Mouse (Mus musculus) left cerebral cortex, adult 9 months (tissue): Measurements from ENCODE around the gene Ttll7.
A peak's percentile ranks its signal among the peaks of the same experiment; 100 is the strongest.

ENCODE experiments used
- DNase-seq, 2 experiments: peaks; one replicate each; pipeline ENCODE4 v3.0.0; 2022; ENCODE audit warnings: low spot score in 2 of 2

Ttll7 gene

DNA sequence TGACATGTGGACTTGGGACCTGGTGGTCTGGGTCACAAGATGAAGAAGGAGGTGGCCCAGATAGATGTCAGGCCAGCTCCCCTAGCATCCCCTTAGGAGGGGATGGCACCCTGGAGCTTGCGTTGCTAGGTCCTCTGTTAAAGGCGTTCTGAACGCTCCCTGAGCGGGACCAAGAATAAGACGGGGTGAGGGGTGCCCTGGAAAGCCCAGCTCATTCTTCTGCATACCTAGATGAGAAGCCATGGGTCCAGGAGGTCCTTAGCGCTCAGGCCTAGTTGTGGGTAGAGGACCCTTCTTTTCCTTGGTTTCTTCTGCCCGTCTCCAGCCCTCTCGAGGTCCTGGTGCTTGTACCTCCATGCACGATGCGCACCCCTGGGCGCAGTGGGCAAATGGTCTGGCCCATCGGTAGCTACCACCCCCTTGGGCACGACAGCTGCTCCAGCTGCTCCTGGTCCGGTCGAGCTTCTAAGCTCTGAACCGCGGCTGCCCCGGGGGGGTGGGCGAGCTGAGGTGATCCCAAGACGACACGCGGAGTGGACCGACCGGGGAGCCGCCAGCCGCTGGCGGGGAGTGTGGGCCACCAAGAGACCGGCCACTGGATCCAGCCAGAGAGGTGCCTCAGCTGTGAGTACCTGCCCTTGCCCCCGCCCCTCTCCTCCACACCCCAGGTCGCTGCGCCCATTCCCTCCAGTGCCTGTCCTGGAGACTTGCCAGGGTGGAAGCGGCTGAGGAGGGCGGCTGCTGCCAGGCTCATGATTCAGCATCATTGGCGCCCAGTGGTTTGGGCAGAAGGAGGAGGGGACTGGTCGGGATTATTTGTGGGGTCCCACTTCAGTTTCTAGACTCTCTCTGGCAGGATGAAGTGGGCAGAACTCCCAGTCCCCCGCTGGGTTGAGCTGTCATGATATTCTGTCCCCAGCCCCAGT, at the start of gene Ttll7:
Gene Ttll7 (plus strand): TSS at position 402 of the 926 bp plus-strand sequence.
- DNase-seq, result peak; percentile 68 to 90

- no peak for DNase-seq
Measured at GRCm38 (mm10) chr3:146812041-146812878, 39.9 kb upstream of the Ttll7 start.

DNA sequence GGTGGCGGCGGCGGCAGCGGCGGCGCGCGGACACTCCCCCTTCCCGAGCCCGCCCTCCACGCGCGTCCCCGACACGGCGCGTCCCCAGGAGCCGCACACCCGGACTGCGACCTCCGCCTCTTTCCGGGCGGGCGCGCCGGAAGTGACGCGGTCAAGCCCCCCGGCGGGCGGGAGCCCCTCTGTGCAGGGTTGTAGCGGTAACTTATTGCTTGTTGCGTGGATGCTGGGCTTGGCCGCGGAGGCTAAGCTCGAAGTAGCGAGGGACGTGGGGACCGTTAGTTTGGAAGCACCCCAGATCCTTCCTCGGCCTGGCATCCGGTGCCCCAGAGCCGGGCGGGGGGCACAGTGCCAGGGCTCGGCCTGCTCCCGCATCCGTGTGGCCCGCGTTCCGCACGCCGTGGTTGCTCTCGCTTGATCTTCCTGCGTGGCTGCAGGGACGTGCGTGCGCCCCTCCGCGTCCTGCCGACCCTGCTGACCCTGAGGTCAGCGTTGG, 39.2 kb upstream of the Ttll7 start, which contains the start of gene Prkacb:
Gene Prkacb (minus strand): TSS at position 90 of the 493 bp plus-strand sequence.
- DNase-seq, result peak; percentile 64 to 87

DNA sequence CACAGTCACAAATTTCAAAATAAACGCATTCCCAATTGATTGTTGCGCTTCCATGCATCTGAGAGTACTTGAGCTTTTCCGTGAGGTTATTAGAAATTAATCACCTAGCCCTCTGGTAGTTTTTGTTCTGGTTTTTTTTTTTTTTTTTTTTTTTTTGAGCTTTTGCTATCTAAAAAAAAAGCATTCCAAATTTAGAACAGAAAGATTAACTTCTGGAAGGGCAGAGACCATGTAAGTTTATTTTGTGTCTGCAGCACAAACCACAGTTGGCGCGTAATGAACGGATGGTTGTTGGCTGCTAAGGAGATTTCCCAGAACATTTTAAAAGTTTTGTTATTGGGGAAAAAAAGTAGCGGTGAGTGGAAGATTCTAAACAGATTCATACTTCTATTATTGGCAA, 38.5 kb upstream of the Ttll7 start:
- no peak for DNase-seq

DNA sequence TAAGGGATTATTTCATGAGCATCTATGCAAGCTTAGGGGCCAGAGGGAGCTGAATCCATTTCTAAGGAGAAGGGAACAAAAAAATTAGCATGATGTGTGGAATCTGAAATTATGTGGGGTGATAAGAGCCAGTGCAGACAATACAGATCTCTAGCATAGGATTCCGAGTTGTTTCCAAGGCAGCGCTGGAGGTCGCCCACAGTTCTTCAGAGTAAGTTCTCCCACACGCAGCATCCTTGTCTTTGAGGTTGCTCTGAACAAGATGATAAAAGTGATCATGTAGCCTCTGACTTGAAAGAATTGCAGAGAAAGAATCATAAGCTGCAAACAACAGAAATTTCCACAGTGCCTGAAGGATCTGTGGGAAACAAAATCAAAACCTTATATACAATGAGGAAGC, 31.4 kb upstream of the Ttll7 start:
- DNase-seq, result peak in 1 of 2 experiments; percentile 20

GRCm38 (mm10) chr3:146842766-146843165, 9.4 kb upstream of the Ttll7 start:
- no peak for DNase-seq

DNA sequence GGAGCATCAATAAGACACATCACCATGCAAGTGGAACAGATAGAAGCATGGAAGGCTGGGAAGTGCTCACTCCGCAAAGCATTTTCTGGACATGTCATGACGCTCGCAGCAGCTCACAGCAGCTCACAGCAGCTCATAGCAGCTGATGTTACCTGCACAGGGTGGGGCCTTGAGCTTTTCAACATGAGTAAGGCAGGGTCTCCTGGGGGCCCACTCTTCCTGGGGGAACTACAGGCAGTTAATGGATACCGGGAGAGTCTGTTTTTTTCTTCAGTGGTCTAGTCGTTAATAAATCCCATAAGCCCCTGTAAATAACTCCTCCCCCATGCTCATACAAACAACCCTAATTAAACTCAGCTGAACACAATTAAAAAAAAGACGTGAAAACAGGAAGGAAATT, 8.7 kb upstream of the Ttll7 start:
- no peak for DNase-seq

GRCm38 (mm10) chr3:146846237-146846636, 5.9 kb upstream of the Ttll7 start:
- DNase-seq, result no peak

- DNase-seq, result no peak
Measured at GRCm38 (mm10) chr3:146848112-146848511, 4.1 kb upstream of the Ttll7 start.

GRCm38 (mm10) chr3:146849360-146849759, 2.8 kb upstream of the Ttll7 start:
- no peak for DNase-seq

- DNase-seq, result no peak
Measured at GRCm38 (mm10) chr3:146854473-146855087, 2.4 kb downstream of the Ttll7 start.

GRCm38 (mm10) chr3:146857373-146857772, 5.2 kb downstream of the Ttll7 start:
- DNase-seq, result peak in 1 of 2 experiments; percentile 47

DNA sequence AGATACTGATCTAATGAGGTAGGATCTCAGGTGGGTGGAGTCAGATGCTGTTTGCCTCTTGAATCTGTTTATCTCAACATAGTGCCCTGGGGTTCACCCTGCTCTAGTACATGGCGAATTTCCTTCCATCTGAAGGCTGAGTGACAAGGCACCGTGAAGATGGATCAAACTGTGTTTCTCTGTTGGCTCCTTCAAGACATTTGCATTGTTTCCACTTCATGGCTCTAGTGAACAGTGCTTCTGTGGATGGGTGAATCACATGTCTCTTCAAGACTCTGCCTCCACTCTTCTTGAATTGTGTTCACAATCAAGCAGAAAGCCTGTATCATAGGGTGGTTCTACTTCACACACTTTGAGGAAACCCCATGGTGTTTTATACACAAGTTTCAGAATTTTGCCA, 8.1 kb downstream of the Ttll7 start:
- no peak for DNase-seq

DNA sequence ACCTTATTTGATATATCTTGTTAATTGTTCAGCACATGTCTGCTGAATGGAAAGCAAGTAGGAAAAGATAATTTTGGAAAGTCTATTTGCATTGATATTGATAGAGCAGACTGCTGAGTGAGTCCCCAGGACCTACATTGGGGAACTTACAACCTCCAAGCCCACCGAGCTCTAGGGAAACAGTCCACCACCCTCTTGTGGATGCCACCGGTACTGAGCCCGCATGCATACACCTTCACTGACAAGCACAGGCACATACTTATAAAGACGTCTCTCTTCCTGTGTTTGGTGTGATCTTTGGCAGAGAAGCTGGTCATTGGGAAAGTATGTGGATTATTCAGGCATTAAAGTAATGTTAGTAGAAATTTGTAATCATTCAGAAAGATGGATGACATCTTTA, 14.4 kb downstream of the Ttll7 start:
- DNase-seq, result no peak

- DNase-seq, result no peak
Measured at GRCm38 (mm10) chr3:146871954-146872353, 19.8 kb downstream of the Ttll7 start.

GRCm38 (mm10) chr3:146875929-146876328, 23.8 kb downstream of the Ttll7 start:
- no peak for DNase-seq

DNA sequence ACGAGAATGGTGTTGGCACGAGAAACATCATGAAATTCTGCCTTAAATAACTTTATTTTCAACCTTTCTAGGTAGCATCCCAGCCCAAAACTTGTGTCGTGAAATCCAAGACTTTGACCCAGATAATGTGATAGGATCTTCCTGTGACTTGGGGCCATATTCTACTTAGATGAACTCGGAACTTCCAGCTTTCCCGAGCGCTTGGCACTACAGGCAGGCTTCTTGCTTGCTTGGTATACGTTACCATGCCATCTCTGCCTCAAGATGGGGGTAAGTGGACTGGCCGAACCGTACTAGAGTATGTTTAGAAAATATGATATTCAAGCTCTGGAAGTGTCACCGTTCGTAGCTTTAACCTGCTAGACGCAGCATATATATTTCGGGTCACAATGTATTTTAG, 41.8 kb downstream of the Ttll7 start:
- DNase-seq, result no peak

- no peak for DNase-seq
Measured at GRCm38 (mm10) chr3:146896581-146896980, 44.4 kb downstream of the Ttll7 start.

DNA sequence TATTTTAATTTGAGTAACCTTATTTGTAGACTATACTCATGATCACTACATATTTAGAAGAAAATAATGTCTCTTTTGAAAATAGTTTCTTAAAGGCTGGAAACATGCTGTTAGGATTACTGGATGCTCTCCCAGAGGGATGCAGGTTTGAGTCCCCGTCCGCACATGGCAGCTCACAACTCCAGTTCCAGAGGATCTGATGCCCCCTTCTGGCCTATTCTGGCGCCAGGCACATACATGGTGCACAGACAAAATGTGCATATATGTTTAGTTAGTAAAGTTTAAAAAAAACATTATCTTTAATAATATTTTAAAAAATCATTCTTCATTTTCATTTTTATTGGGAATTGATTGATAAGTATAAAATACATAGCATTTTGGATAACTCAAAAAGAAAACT, 47.9 kb downstream of the Ttll7 start:
- DNase-seq, result no peak

GRCm38 (mm10) chr3:146901729-146902128, 49.6 kb downstream of the Ttll7 start:
- DNase-seq, result no peak

- DNase-seq, result no peak
Measured at GRCm38 (mm10) chr3:146905606-146906005, 53.4 kb downstream of the Ttll7 start.

GRCm38 (mm10) chr3:146908922-146909321, 56.8 kb downstream of the Ttll7 start:
- DNase-seq, result no peak
